Mouse (Mus musculus) intestine, embryonic 16.5 days (tissue): Measurements from ENCODE around the gene Fam19a2. TPM values are rescaled to one million over a fixed set of nuclear protein-coding genes. Genes with fewer than 3 reads are reported as not detected.

Experiments
- ATAC-seq: fragments of 200-750 bp; cut with Nextera tagmentation; 2 replicates; pipeline ENCODE4 v1.8.0; 2017; ENCODE audit warnings: moderate TSS enrichment, moderate library complexity
- H3K27ac ChIP-seq: fragments of 300-500 bp; sonication (generic); 2 replicates; pipeline ENCODE4 v1.5.1; 2014; ENCODE audit warnings: mild to moderate bottlenecking, low read length
- H3K27me3 ChIP-seq: fragments of 300-500 bp; sonication (generic); replicated peaks from 2 replicates; pipeline ENCODE4 v1.6.1; 2014; ENCODE audit warnings: low read length, control low read depth, mixed read lengths; ENCODE audit not compliant: control insufficient read depth, insufficient read depth
- H3K36me3 ChIP-seq: fragments of 300-500 bp; sonication (generic); 2 replicates; pipeline ENCODE4 v1.6.1; 2014; ENCODE audit warnings: low read length, control low read depth; ENCODE audit not compliant: control insufficient read depth, insufficient read depth
- H3K4me1 ChIP-seq: fragments of 300-500 bp; sonication (generic); 2 replicates; pipeline ENCODE4 v1.6.1; 2014; ENCODE audit warnings: low read length, control low read depth, mixed read lengths; ENCODE audit not compliant: control insufficient read depth, insufficient read depth
- H3K4me2 ChIP-seq: fragments of 300-500 bp; sonication (generic); 2 replicates; pipeline ENCODE4 v1.6.1; 2014; ENCODE audit warnings: low read depth, low read length, control low read depth
- H3K4me3 ChIP-seq: fragments of 300-500 bp; sonication (generic); 2 replicates; pipeline ENCODE4 v1.5.1; 2014; ENCODE audit warnings: mild to moderate bottlenecking, low read length
- H3K9ac ChIP-seq: fragments of 300-500 bp; sonication (generic); 2 replicates; pipeline ENCODE4 v1.6.1; 2014; ENCODE audit warnings: low read depth, low read length
- H3K9me3 ChIP-seq: fragments of 300-500 bp; sonication (generic); 2 replicates; pipeline ENCODE4 v1.6.1; 2016; ENCODE audit warnings: low read length, control low read depth; ENCODE audit not compliant: control insufficient read depth
- WGBS: fragments of 180-500 bp; shearing (Covaris S2); extraction: QIAGEN DNeasy Blood & Tissue Kit; methylation state at CpG from one replicate; pipeline ENCODE4 v1.1.7; 2014; 5-methylcytosine and 5-hydroxymethylcytosine counted together
- polyA plus RNA-seq: library from polyadenylated mRNA; unstranded; fragments of >200 nt; fragmentation: Nextera tagmentation; extraction: Ambion mirVana; gene quantifications from 2 replicates; pipeline ENCODE4 v1.2.1, GENCODE M21; 2015

Gene Fam19a2
- 1.4 and 1.7 TPM in 2 replicates for polyA plus RNA-seq

DNA sequence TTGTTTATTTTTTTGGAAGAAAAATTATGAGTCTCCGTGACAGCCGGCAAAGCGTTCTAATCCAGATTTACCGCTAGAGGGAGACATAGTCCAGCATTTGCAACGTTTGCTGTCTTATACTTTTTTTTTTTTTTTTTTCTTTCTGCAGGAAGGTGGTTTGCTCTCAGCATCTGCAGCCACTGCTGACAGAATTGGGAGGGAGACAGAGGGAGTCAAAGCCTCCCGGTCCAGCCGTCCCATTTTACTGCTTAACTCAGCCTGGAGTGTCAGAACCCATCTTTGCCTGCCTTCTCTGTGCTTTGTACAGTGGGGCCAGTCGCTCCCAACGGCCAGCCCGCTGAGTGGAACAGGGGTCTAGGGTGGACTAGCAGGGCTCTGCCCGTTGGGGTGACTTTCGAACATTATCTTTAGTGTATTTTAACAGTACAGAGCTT is at the start of gene Fam19a2:
TSS of gene Fam19a2 (plus strand) at position 121 of the 434 bp plus-strand sequence.
- ATAC-seq = peak; percentile 49
- under 1% methylated on average over 12 of the region's 12 CpGs for WGBS
- H3K9ac ChIP-seq = peak within 1 kb of the TSS; percentile 61

DNA sequence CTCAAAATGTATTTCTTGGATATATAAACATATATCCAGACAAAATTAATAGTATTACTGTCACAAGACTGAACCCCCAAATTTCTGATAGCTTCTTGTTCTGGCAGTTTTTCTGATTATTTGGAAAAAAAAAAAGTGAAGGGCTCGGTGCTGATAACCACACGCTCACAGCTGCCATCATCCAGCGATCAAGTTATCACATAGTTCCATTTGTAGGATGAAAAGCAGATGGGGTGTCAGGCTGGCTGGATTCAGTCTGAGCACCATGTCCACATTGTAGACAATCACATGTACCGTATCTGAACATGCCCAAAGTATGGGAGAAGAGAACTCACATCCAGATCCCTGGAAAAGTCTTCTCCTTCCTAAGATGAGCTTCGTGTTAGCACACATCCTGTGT is 41.0 kb upstream of the Fam19a2 start:
- H3K27ac ChIP-seq = no peak overlapping the region
- no peaks in the 10 kb centered on the region for H3K9me3 ChIP-seq
- H3K4me3 ChIP-seq = no peak overlapping the region
- H3K9ac ChIP-seq = no peak overlapping the region
- no peak for ATAC-seq
- no peak overlapping the region for H3K4me2 ChIP-seq
- H3K27me3 ChIP-seq = no peaks in the 10 kb centered on the region
- WGBS = 89% methylated on average over 5 of the region's 5 CpGs
- no peaks in the 10 kb centered on the region for H3K36me3 ChIP-seq
- no peaks in the 10 kb centered on the region for H3K4me1 ChIP-seq

More for the DNA sequence above, at the start of gene Fam19a2:
- Histone ChIP-seq H3K36me3 (no peaks in the 10 kb centered on the region), H3K27me3 (peaks cover 7% of the 10 kb centered on the region), H3K4me2 (peak within 1 kb of the TSS; percentile 98), H3K4me1 (peaks cover 4% of the 10 kb centered on the region), H3K27ac (no peak within 1 kb of the TSS), H3K4me3 (peak within 1 kb of the TSS; percentile 57), H3K9me3 (no peaks in the 10 kb centered on the region)

DNA sequence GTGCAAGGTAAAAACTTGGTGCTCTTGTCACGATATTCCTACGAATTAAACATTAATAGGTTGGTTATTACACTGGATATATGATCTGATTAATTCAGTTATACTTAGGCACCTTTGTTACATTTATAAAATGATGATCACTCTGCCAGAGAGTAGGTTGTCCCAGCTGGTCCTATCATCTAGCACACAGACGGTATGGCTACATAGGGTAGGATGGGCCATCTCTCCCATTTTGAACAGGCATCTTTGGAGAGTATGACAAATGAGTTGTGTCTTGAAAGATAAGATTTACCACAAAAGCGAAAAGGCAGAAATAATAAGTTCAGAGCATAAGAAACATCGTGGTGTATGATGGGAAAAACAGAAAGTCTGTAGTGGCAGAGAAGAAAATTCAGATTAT is 34.4 kb upstream of the Fam19a2 start:
- no peaks in the 10 kb centered on the region for H3K4me1 ChIP-seq
- no peak overlapping the region for H3K4me3 ChIP-seq
- no peaks in the 10 kb centered on the region for H3K36me3 ChIP-seq
- no peak overlapping the region for H3K27ac ChIP-seq
- H3K27me3 ChIP-seq = no peaks in the 10 kb centered on the region
- no peak overlapping the region for H3K9ac ChIP-seq
- ATAC-seq = no peak
- H3K9me3 ChIP-seq = no peaks in the 10 kb centered on the region
- no peak overlapping the region for H3K4me2 ChIP-seq
- WGBS = 90% methylated on average over 5 of the region's 5 CpGs

DNA sequence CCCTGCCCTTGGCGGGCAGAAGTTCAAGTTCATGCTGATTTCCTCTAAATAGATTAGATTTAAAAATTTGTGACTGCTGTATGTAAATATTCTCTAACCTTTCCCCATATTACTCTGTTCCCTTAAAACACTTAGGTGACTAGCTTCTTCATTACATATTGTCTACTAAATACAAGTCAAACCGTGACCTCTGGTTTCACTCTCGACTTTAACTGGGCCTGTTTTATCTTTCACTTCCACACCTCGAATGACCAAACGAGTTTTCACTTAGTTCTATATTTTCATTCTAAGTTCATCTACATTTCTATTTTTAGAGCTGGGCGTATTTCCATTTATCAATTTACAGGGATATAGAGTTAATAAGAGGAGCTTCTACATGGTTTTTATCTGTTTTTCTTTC is 15.7 kb upstream of the Fam19a2 start:
- Histone ChIP-seq H3K27ac (no peak overlapping the region), H3K4me3 (no peak overlapping the region), H3K9me3 (no peaks in the 10 kb centered on the region), H3K36me3 (no peaks in the 10 kb centered on the region), H3K9ac (no peak overlapping the region), H3K4me2 (no peak overlapping the region), H3K4me1 (no peaks in the 10 kb centered on the region), H3K27me3 (no peaks in the 10 kb centered on the region)
- WGBS = 85% methylated on average over 6 of the region's 6 CpGs
- ATAC-seq = no peak

DNA sequence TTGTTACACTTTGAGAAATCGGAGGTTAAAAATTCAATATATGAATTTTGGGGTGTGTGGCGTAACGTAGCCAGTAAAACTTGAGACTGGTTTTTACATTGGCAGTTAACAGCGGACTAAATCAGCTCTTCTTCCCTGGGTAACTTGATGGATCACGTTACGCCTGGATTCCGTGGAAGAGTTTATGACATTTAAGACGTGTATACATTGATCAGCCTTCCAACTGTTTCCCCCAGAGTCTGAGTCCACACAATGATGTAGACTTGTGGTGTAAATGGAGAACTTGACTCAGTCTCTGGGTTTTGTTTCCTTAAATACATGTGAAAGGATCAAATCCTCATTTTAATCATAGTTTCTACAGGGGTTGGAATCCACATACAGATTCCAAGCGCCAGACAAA is 11.9 kb upstream of the Fam19a2 start:
- no peak for ATAC-seq
- H3K4me3 ChIP-seq = no peak overlapping the region
- H3K9me3 ChIP-seq = no peaks in the 10 kb centered on the region
- H3K27ac ChIP-seq = no peak overlapping the region
- WGBS = 69% methylated on average over 9 of the region's 9 CpGs
- no peaks in the 10 kb centered on the region for H3K4me1 ChIP-seq
- no peaks in the 10 kb centered on the region for H3K27me3 ChIP-seq
- no peak overlapping the region for H3K9ac ChIP-seq
- H3K36me3 ChIP-seq = no peaks in the 10 kb centered on the region
- H3K4me2 ChIP-seq = no peak overlapping the region

DNA sequence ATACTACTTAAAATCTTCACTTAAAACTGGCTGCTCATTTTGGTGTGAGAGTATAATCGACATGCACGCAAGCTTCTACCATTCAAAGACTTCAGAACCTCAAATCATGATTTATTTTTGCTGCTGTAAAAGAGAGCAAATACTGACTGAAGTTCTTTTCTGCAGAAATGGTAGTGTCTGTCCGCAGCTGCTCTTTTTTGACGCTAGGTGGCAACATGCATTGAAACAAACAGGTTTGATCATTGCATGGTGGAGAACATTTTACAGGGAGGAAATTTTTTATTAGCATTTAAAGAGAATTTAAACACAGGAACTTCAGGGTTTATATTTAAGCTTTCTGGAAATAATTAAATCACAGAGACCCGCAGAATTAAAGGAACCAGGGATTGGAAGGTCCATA is 9.5 kb upstream of the Fam19a2 start:
- Histone ChIP-seq H3K4me1 (no peaks in the 10 kb centered on the region), H3K27ac (no peak overlapping the region), H3K9ac (no peak overlapping the region), H3K9me3 (no peaks in the 10 kb centered on the region), H3K27me3 (no peaks in the 10 kb centered on the region), H3K4me2 (no peak overlapping the region), H3K4me3 (no peak overlapping the region), H3K36me3 (no peaks in the 10 kb centered on the region)
- 33% methylated on average over 5 of the region's 5 CpGs for WGBS
- ATAC-seq = no peak

DNA sequence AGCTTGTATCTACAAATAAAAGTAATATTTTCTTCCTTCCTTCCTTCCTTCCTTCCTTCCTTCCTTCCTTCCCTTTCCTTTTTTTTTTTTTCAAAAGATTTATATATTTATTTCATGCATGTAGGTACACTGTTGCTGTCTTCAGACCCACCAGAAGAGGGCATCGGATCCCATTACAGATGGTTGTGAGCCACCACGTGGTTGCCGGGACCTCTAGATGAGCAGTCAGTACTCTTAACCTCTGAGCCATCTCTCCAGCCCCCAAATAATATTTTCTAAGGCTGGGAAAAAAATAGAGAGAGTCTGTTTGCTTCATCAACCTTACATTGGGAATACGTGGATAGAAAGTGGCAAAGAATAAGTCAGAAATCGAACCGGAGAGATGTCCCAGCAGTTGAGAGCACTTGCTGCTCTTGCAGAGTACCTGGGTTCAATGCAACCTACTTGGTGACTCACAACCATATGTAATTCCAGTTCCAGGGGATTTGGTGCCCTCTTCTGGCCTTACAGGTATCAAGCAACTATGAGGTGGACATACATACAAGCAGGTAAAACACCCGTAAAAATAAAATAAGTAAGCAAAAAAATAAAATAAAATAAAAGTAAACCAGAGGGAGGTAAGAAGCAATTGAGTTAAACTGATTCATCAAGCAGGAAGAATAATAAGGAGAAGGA is 8.0 kb upstream of the Fam19a2 start:
- Histone ChIP-seq H3K36me3 (no peaks in the 10 kb centered on the region), H3K9me3 (no peaks in the 10 kb centered on the region), H3K4me3 (no peak overlapping the region), H3K27me3 (no peaks in the 10 kb centered on the region), H3K4me2 (no peak overlapping the region), H3K4me1 (no peaks in the 10 kb centered on the region), H3K9ac (no peak overlapping the region), H3K27ac (no peak overlapping the region)
- WGBS = 77% methylated on average over 7 of the region's 7 CpGs
- ATAC-seq = no peak

DNA sequence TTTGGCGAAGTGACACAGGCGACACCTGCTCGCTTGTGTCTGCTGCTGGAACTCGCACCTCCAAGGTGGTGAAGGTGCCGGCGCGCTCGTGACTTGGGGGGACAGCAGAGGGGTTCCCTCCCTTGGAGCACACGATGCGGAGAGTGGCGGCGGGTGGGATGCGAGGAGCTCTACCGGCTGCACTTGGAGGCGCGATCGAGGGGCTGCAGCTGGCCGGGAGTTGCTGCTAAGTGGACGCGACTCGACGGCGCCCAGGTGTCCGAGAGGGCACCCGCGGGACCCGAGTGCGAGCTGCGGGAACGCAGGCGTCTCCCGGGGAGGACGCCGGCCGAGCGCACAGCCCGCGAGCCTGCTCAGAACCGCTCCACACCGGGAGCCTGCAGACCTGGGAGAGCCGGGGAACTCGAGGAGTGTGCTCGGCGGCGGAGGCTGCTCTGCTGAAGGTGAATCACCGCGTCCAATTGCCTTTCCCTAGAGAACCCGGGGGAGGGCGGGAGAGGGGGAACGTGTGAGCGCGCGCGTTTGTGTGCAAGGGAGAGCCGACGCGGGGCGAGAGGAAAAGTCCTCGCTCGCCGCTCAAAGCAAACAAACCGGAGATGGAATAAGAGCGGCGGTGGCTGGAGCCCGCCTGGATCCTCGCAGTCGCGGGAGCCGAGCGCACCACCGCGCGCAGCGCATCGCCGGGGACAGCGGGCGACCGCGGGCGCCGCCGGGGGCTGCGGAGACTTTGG is 830 bp downstream of the Fam19a2 start:
- Histone ChIP-seq H3K4me2 (peak overlapping the region; percentile 98), H3K4me3 (peak overlapping the region; percentile 57), H3K27me3 (peaks cover 7% of the 10 kb centered on the region), H3K4me1 (peaks cover 4% of the 10 kb centered on the region), H3K36me3 (no peaks in the 10 kb centered on the region), H3K9ac (peak overlapping the region; percentile 61), H3K9me3 (no peaks in the 10 kb centered on the region), H3K27ac (no peak overlapping the region)
- WGBS = under 1% methylated on average over 84 of the region's 84 CpGs
- ATAC-seq = peak; percentile 82

DNA sequence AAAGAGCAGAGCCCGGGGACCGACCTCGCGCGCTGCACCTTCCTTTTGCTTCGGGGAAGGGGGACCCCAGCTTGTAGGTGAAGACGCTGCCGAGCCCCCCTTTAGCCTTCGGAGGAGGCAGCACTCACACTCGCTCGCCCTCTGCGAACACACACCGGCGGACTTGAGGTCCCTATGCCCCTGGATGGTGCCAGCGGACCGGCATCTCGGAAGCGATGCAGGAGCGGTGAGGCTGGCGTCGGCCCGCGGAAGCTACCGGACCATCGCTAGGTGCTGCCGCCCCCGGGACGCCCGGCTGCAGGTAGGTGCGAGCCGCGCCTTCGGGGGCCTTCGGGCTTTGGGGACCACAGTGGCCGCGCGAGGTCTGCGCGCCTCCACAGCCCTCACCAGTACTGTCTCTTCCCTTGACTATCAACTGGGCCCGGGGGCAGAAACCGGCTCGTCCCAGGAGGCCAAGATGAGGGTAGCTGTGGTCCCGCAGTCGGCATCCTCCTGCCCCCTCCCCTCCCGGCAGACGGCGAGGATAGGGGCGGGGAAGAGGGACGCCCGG is 1.5 kb downstream of the Fam19a2 start:
- ATAC-seq = peak; percentile 39
- Histone ChIP-seq H3K9me3 (no peaks in the 10 kb centered on the region), H3K27me3 (peaks cover 7% of the 10 kb centered on the region), H3K4me3 (peak overlapping the region; percentile 57), H3K9ac (peak overlapping the region; percentile 61), H3K4me1 (peaks cover 4% of the 10 kb centered on the region), H3K27ac (no peak overlapping the region), H3K36me3 (no peaks in the 10 kb centered on the region), H3K4me2 (peak overlapping the region; percentile 98)
- WGBS = under 1% methylated on average over 46 of the region's 50 CpGs
